Mouse (Mus musculus): ENCODE data around the gene Cryl1. TPM values are rescaled to one million over a fixed set of nuclear protein-coding genes. Genes with fewer than 3 reads are reported as not detected.

Cryl1 gene
- polyA plus RNA-seq, 1 experiment from 2014 or later: 9.2 TPM

- Histone ChIP-seq H3K4me2 (no peak overlapping the region), H3K27me3 (peaks cover 12% of the 10 kb centered on the region), H3K27ac (no peak overlapping the region), H3K4me3 (no peak overlapping the region), H3K36me3 (no peaks in the 10 kb centered on the region), H3K9me3 (no peaks in the 10 kb centered on the region), H3K4me1 (replicated peaks) (peaks cover 5% of the 10 kb centered on the region), H3K9ac (no peak overlapping the region)
- no peak for ATAC-seq (ENCODE audit: low FRiP score)
- 93% methylated on average over 5 of the region's 5 CpGs for WGBS
These were observed 1.1 kb downstream of the Cryl1 start for GRCm38 (mm10) chr14:57397221-57397620.

GRCm38 (mm10) chr14:57395470-57395869 is 2.9 kb downstream of the Cryl1 start:
- peaks cover 5% of the 10 kb centered on the region for H3K4me1 ChIP-seq (replicated peaks)
- H3K36me3 ChIP-seq: no peaks in the 10 kb centered on the region
- ATAC-seq (ENCODE audit: low FRiP score): no peak
- H3K4me3 ChIP-seq: no peak overlapping the region
- no peak overlapping the region for H3K9ac ChIP-seq
- WGBS: 90% methylated on average over 2 of the region's 2 CpGs
- no peak overlapping the region for H3K4me2 ChIP-seq
- H3K27me3 ChIP-seq: peaks cover 12% of the 10 kb centered on the region
- no peak overlapping the region for H3K27ac ChIP-seq
- no peaks in the 10 kb centered on the region for H3K9me3 ChIP-seq

- WGBS: 77% methylated on average over 5 of the region's 5 CpGs
- H3K9ac ChIP-seq: no peak overlapping the region
- ATAC-seq (ENCODE audit: low FRiP score): no peak
- no peaks in the 10 kb centered on the region for H3K4me1 ChIP-seq (replicated peaks)
- H3K36me3 ChIP-seq: no peaks in the 10 kb centered on the region
- no peak overlapping the region for H3K27ac ChIP-seq
- H3K9me3 ChIP-seq: no peaks in the 10 kb centered on the region
- H3K4me3 ChIP-seq: no peak overlapping the region
- H3K27me3 ChIP-seq: peaks cover 8% of the 10 kb centered on the region
- H3K4me2 ChIP-seq: no peak overlapping the region
These were observed 6.1 kb downstream of the Cryl1 start for GRCm38 (mm10) chr14:57392278-57392677.

GRCm38 (mm10) chr14:57391621-57392020 is 6.7 kb downstream of the Cryl1 start:
- H3K4me1 ChIP-seq (replicated peaks): no peaks in the 10 kb centered on the region
- WGBS: 79% methylated on average over 4 of the region's 4 CpGs

GRCm38 (mm10) chr14:57386758-57387561 is 11.4 kb downstream of the Cryl1 start:
- H3K36me3 ChIP-seq: no peaks in the 10 kb centered on the region
- WGBS: 75% methylated on average over 14 of the region's 14 CpGs
- no peaks in the 10 kb centered on the region for H3K27me3 ChIP-seq
- no peak overlapping the region for H3K4me3 ChIP-seq
- H3K27ac ChIP-seq: no peak overlapping the region
- ATAC-seq (ENCODE audit: low FRiP score): no peak
- H3K9me3 ChIP-seq: no peaks in the 10 kb centered on the region
- H3K4me1 ChIP-seq (replicated peaks): no peaks in the 10 kb centered on the region
- H3K9ac ChIP-seq: no peak overlapping the region
- H3K4me2 ChIP-seq: no peak overlapping the region

More at GRCm38 (mm10) chr14:57391621-57392020, 6.7 kb downstream of the Cryl1 start:
- ATAC-seq (ENCODE audit: low FRiP score): no peak
- H3K9me3 ChIP-seq: no peaks in the 10 kb centered on the region
- H3K27ac ChIP-seq: no peak overlapping the region
- 0 out of 2 replicates have a peak, but pooled peaks cover 1% of the 10 kb centered on the region for H3K27me3 ChIP-seq
- H3K4me3 ChIP-seq: no peak overlapping the region
- no peak overlapping the region for H3K4me2 ChIP-seq
- H3K9ac ChIP-seq: no peak overlapping the region
- no peaks in the 10 kb centered on the region for H3K36me3 ChIP-seq

- 90% methylated on average over 5 of the region's 5 CpGs for WGBS
- ATAC-seq (ENCODE audit: low FRiP score): no peak
- H3K9ac ChIP-seq: no peak overlapping the region
- H3K27ac ChIP-seq: no peak overlapping the region
- no peaks in the 10 kb centered on the region for H3K36me3 ChIP-seq
- H3K4me1 ChIP-seq (replicated peaks): no peaks in the 10 kb centered on the region
- no peak overlapping the region for H3K4me2 ChIP-seq
- H3K4me3 ChIP-seq: no peak overlapping the region
- no peaks in the 10 kb centered on the region for H3K9me3 ChIP-seq
- H3K27me3 ChIP-seq: no peaks in the 10 kb centered on the region
These were observed 12.7 kb downstream of the Cryl1 start for GRCm38 (mm10) chr14:57385667-57386066.

- no peak overlapping the region for H3K4me2 ChIP-seq
- H3K36me3 ChIP-seq: no peaks in the 10 kb centered on the region
- H3K9me3 ChIP-seq: no peaks in the 10 kb centered on the region
- no peak overlapping the region for H3K27ac ChIP-seq
- H3K4me1 ChIP-seq (replicated peaks): no peaks in the 10 kb centered on the region
- WGBS: 90% methylated on average over 5 of the region's 5 CpGs
- H3K4me3 ChIP-seq: no peak overlapping the region
- H3K27me3 ChIP-seq: no peaks in the 10 kb centered on the region
- ATAC-seq (ENCODE audit: low FRiP score): no peak
- no peak overlapping the region for H3K9ac ChIP-seq
These were observed 20.8 kb downstream of the Cryl1 start for GRCm38 (mm10) chr14:57377531-57377930.

- Histone ChIP-seq H3K4me3 (no peak overlapping the region), H3K4me2 (no peak overlapping the region), H3K27ac (no peak overlapping the region), H3K9me3 (no peaks in the 10 kb centered on the region), H3K36me3 (no peaks in the 10 kb centered on the region), H3K9ac (no peak overlapping the region), H3K27me3 (no peaks in the 10 kb centered on the region), H3K4me1 (replicated peaks) (no peaks in the 10 kb centered on the region)
- ATAC-seq (ENCODE audit: low FRiP score): no peak
- 80% methylated on average over 9 of the region's 9 CpGs for WGBS
These were observed 21.4 kb downstream of the Cryl1 start for GRCm38 (mm10) chr14:57376956-57377355.

- Histone ChIP-seq H3K4me2 (no peak overlapping the region), H3K36me3 (no peaks in the 10 kb centered on the region), H3K4me1 (replicated peaks) (no peaks in the 10 kb centered on the region), H3K9me3 (no peaks in the 10 kb centered on the region), H3K27me3 (0 out of 2 replicates have a peak, but pooled peaks cover 2% of the 10 kb centered on the region), H3K9ac (no peak overlapping the region), H3K4me3 (no peak overlapping the region), H3K27ac (no peak overlapping the region)
- 91% methylated on average over 8 of the region's 8 CpGs for WGBS
- no peak for ATAC-seq (ENCODE audit: low FRiP score)
These were observed 22.3 kb downstream of the Cryl1 start for GRCm38 (mm10) chr14:57376016-57376415.

- WGBS: 86% methylated on average over 9 of the region's 9 CpGs
These were observed 23.1 kb downstream of the Cryl1 start for GRCm38 (mm10) chr14:57375205-57375604.

GRCm38 (mm10) chr14:57372348-57373102 is 25.8 kb downstream of the Cryl1 start:
- 0 out of 2 replicates have a peak, but pooled peaks cover 2% of the 10 kb centered on the region for H3K27me3 ChIP-seq
- H3K9me3 ChIP-seq: no peaks in the 10 kb centered on the region
- no peaks in the 10 kb centered on the region for H3K36me3 ChIP-seq
- no peak overlapping the region for H3K4me2 ChIP-seq
- H3K27ac ChIP-seq: no peak overlapping the region
- WGBS: 51% methylated on average over 8 of the region's 8 CpGs
- H3K4me3 ChIP-seq: no peak overlapping the region
- no peaks in the 10 kb centered on the region for H3K4me1 ChIP-seq (replicated peaks)
- ATAC-seq (ENCODE audit: low FRiP score): peak; percentile 69; the same call in 1 of the 2 replicates
- H3K9ac ChIP-seq: 0 out of 2 replicates have a peak overlapping the region, but pooled peaks have one; percentile 15

More at GRCm38 (mm10) chr14:57375205-57375604, 23.1 kb downstream of the Cryl1 start:
- H3K9me3 ChIP-seq: no peaks in the 10 kb centered on the region
- no peaks in the 10 kb centered on the region for H3K36me3 ChIP-seq
- no peak overlapping the region for H3K9ac ChIP-seq
- no peak overlapping the region for H3K4me3 ChIP-seq
- no peaks in the 10 kb centered on the region for H3K4me1 ChIP-seq (replicated peaks)
- ATAC-seq (ENCODE audit: low FRiP score): no peak
- no peak overlapping the region for H3K4me2 ChIP-seq
- H3K27ac ChIP-seq: no peak overlapping the region
- H3K27me3 ChIP-seq: 0 out of 2 replicates have a peak, but pooled peaks cover 2% of the 10 kb centered on the region

- H3K36me3 ChIP-seq: no peaks in the 10 kb centered on the region
- no peak overlapping the region for H3K27ac ChIP-seq
- H3K4me3 ChIP-seq: no peak overlapping the region
- H3K9ac ChIP-seq: no peak overlapping the region
- 49% methylated on average over 4 of the region's 4 CpGs for WGBS
- 0 out of 2 replicates have a peak, but pooled peaks cover 5% of the 10 kb centered on the region for H3K27me3 ChIP-seq
- H3K4me2 ChIP-seq: no peak overlapping the region
- no peaks in the 10 kb centered on the region; the same call in 1 of the 2 replicates for H3K4me1 ChIP-seq (replicated peaks)
- no peak for ATAC-seq (ENCODE audit: low FRiP score)
- no peaks in the 10 kb centered on the region for H3K9me3 ChIP-seq
These were observed 31.0 kb downstream of the Cryl1 start for GRCm38 (mm10) chr14:57367327-57367726.
